Mouse (Mus musculus) frontal cortex, adult (tissue): ENCODE data around the gene Fam221a.

Experiments used
- ATAC-seq: cut with Nextera tagmentation; 2 replicates; pipeline ENCODE4 v1.9.2; 2017; ENCODE audit warnings: mild to moderate bottlenecking, moderate library complexity, mixed read lengths; ENCODE audit not compliant: low TSS enrichment

Fam221a gene

GRCm38 (mm10) chr6:49367159-49368054 is at the start of gene Fam221a:
Gene Fam221a (plus strand): TSS chr6:49367739.
- ATAC-seq, result peak; percentile 99

GRCm38 (mm10) chr6:49318966-49319594 is 48.5 kb upstream of the Fam221a start, which contains the start of gene Ccdc126:
Gene Ccdc126 (plus strand): TSS chr6:49319274.
- ATAC-seq, result peak; percentile 98

GRCm38 (mm10) chr6:49319595-49320315 is 47.8 kb upstream of the Fam221a start:
- peak; percentile 17 for ATAC-seq

- no peak for ATAC-seq
Measured at GRCm38 (mm10) chr6:49321341-49321740, 46.2 kb upstream of the Fam221a start.

- ATAC-seq, result peak; percentile 10; the same call in 1 of the 2 replicates
Measured at GRCm38 (mm10) chr6:49322056-49322455, 45.5 kb upstream of the Fam221a start.

- ATAC-seq, result no peak
Measured at GRCm38 (mm10) chr6:49322986-49323385, 44.6 kb upstream of the Fam221a start.

- ATAC-seq, result no peak
Measured at GRCm38 (mm10) chr6:49324528-49324927, 43.0 kb upstream of the Fam221a start.

- ATAC-seq, result no peak
Measured at GRCm38 (mm10) chr6:49325294-49325693, 42.2 kb upstream of the Fam221a start.

- ATAC-seq, result no peak
Measured at GRCm38 (mm10) chr6:49326846-49327245, 40.7 kb upstream of the Fam221a start.

GRCm38 (mm10) chr6:49331369-49332059 is 36.0 kb upstream of the Fam221a start:
- ATAC-seq, result no peak

- peak; percentile 59 for ATAC-seq
Measured at GRCm38 (mm10) chr6:49332060-49332370, 35.5 kb upstream of the Fam221a start.

- ATAC-seq, result no peak
Measured at GRCm38 (mm10) chr6:49338566-49338965, 29.0 kb upstream of the Fam221a start.

GRCm38 (mm10) chr6:49339145-49339544 is 28.4 kb upstream of the Fam221a start:
- peak; percentile 100 for ATAC-seq

- ATAC-seq, result no peak
Measured at GRCm38 (mm10) chr6:49343737-49344469, 23.6 kb upstream of the Fam221a start.

GRCm38 (mm10) chr6:49349826-49350225 is 17.7 kb upstream of the Fam221a start:
- ATAC-seq, result no peak

- no peak for ATAC-seq
Measured at GRCm38 (mm10) chr6:49354613-49355012, 12.9 kb upstream of the Fam221a start.

- ATAC-seq, result no peak
Measured at GRCm38 (mm10) chr6:49355171-49355570, 12.4 kb upstream of the Fam221a start.

GRCm38 (mm10) chr6:49360420-49360819 is 7.1 kb upstream of the Fam221a start:
- ATAC-seq, result peak; percentile 73

GRCm38 (mm10) chr6:49368212-49368611 is 673 bp downstream of the Fam221a start:
- no peak for ATAC-seq

- ATAC-seq, result no peak
Measured at GRCm38 (mm10) chr6:49372705-49373104, 5.2 kb downstream of the Fam221a start.

- no peak for ATAC-seq
Measured at GRCm38 (mm10) chr6:49373943-49374342, 6.4 kb downstream of the Fam221a start.
